Mouse (Mus musculus): Measurements from ENCODE around the gene Vmn2r88. TPM values are rescaled to one million over a fixed set of nuclear protein-coding genes. Genes with fewer than 3 reads are reported as not detected.

The Vmn2r88 gene
- not detected in 2 replicates for polyA plus RNA-seq (2015; fragmentation: Nextera tagmentation; extraction: Ambion mirVana)

GRCm38 (mm10) chr14:51410520-51410919, at the start of gene Vmn2r88:
Vmn2r88 (plus strand) TSS chr14:51410820.
- H3K9ac ChIP-seq (ENCODE audit: low read depth, low read length): no peak within 1 kb of the TSS
- no peak within 1 kb of the TSS for H3K4me2 ChIP-seq (ENCODE audit: low read length)
- no peak for TF ChIP-seq CTCF (IDR thresholded peaks at IDR 0.05; ENCODE audit: low read depth)
- H3K9me3 ChIP-seq (replicated peaks; ENCODE audit: low read length): no peaks in the 10 kb centered on the region
- WGBS: 80% methylated on average over 1 of the region's 1 CpGs
- DNase-seq (ENCODE audit: low spot score) (no peak), ATAC-seq (replicated peaks; ENCODE audit: low FRiP score, low read depth) (no peak)
- no peak within 1 kb of the TSS for H3K4me3 ChIP-seq (replicated peaks; ENCODE audit: low read depth, low read length)
- H3K27ac ChIP-seq: no peak within 1 kb of the TSS
- no peaks in the 10 kb centered on the region for H3K27me3 ChIP-seq (ENCODE audit: insufficient read depth, low read length)
- H3K36me3 ChIP-seq (ENCODE audit: insufficient read depth, low read length): no peaks in the 10 kb centered on the region
- no peaks in the 10 kb centered on the region for H3K4me1 ChIP-seq (replicated peaks; ENCODE audit: insufficient read depth, low read length)

GRCm38 (mm10) chr14:51361456-51361855, 49.2 kb upstream of the Vmn2r88 start, which contains the start of gene Gm7247:
Gm7247 (plus strand) TSS chr14:51361756.
- no peak within 1 kb of the TSS for H3K4me3 ChIP-seq (replicated peaks; ENCODE audit: low read depth, low read length)
- H3K4me1 ChIP-seq (replicated peaks; ENCODE audit: insufficient read depth, low read length): no peaks in the 10 kb centered on the region
- H3K9ac ChIP-seq (ENCODE audit: low read depth, low read length): no peak within 1 kb of the TSS
- H3K27me3 ChIP-seq (ENCODE audit: insufficient read depth, low read length): no peaks in the 10 kb centered on the region
- no peaks in the 10 kb centered on the region for H3K36me3 ChIP-seq (ENCODE audit: insufficient read depth, low read length)
- no peaks in the 10 kb centered on the region for H3K9me3 ChIP-seq (replicated peaks; ENCODE audit: low read length)
- no peak within 1 kb of the TSS for H3K27ac ChIP-seq
- 93% methylated on average over 1 of the region's 1 CpGs for WGBS
- no peak within 1 kb of the TSS for H3K4me2 ChIP-seq (ENCODE audit: low read length)
- ATAC-seq (replicated peaks; ENCODE audit: low FRiP score, low read depth) (no peak), DNase-seq (ENCODE audit: low spot score) (no peak)
- no peak for TF ChIP-seq CTCF (IDR thresholded peaks at IDR 0.05; ENCODE audit: low read depth)

- Histone ChIP-seq H3K4me1 (replicated peaks; ENCODE audit: insufficient read depth, low read length) (no peaks in the 10 kb centered on the region), H3K4me3 (replicated peaks; ENCODE audit: low read depth, low read length) (no peak overlapping the region), H3K27ac (no peak overlapping the region), H3K36me3 (ENCODE audit: insufficient read depth, low read length) (no peaks in the 10 kb centered on the region), H3K9ac (ENCODE audit: low read depth, low read length) (no peak overlapping the region), H3K4me2 (ENCODE audit: low read length) (no peak overlapping the region), H3K9me3 (replicated peaks; ENCODE audit: low read length) (no peaks in the 10 kb centered on the region), H3K27me3 (ENCODE audit: insufficient read depth, low read length) (no peaks in the 10 kb centered on the region)
- 94% methylated on average over 20 of the region's 20 CpGs for WGBS
- ATAC-seq (replicated peaks; ENCODE audit: low FRiP score, low read depth): no peak; the same call in 1 of the 2 replicates
- no peak for TF ChIP-seq CTCF (IDR thresholded peaks at IDR 0.05; ENCODE audit: low read depth)
- DNase-seq (ENCODE audit: low spot score): no peak
Observed at GRCm38 (mm10) chr14:51382805-51383204, 27.8 kb upstream of the Vmn2r88 start.

- Histone ChIP-seq H3K4me3 (replicated peaks; ENCODE audit: low read depth, low read length) (no peak overlapping the region), H3K4me1 (replicated peaks; ENCODE audit: insufficient read depth, low read length) (no peaks in the 10 kb centered on the region), H3K4me2 (ENCODE audit: low read length) (no peak overlapping the region), H3K9me3 (replicated peaks; ENCODE audit: low read length) (no peaks in the 10 kb centered on the region), H3K36me3 (ENCODE audit: insufficient read depth, low read length) (no peaks in the 10 kb centered on the region), H3K27me3 (ENCODE audit: insufficient read depth, low read length) (no peaks in the 10 kb centered on the region), H3K9ac (ENCODE audit: low read depth, low read length) (no peak overlapping the region), H3K27ac (no peak overlapping the region)
- no peak for DNase-seq (ENCODE audit: low spot score)
- WGBS: 95% methylated on average over 10 of the region's 10 CpGs
- peak; percentile 23; the same call in 1 of the 2 replicates for ATAC-seq (replicated peaks; ENCODE audit: low FRiP score, low read depth)
- no peak for TF ChIP-seq CTCF (IDR thresholded peaks at IDR 0.05; ENCODE audit: low read depth)
Observed at GRCm38 (mm10) chr14:51384351-51384750, 26.3 kb upstream of the Vmn2r88 start.

GRCm38 (mm10) chr14:51385741-51386140, 24.9 kb upstream of the Vmn2r88 start:
- H3K36me3 ChIP-seq (ENCODE audit: insufficient read depth, low read length): no peaks in the 10 kb centered on the region
- no peak for TF ChIP-seq CTCF (IDR thresholded peaks at IDR 0.05; ENCODE audit: low read depth)
- DNase-seq (ENCODE audit: low spot score) (no peak), ATAC-seq (replicated peaks; ENCODE audit: low FRiP score, low read depth) (peak; percentile 61; the same call in 1 of the 2 replicates)
- H3K4me2 ChIP-seq (ENCODE audit: low read length): no peak overlapping the region
- no peaks in the 10 kb centered on the region for H3K27me3 ChIP-seq (ENCODE audit: insufficient read depth, low read length)
- H3K27ac ChIP-seq: no peak overlapping the region
- 94% methylated on average over 4 of the region's 4 CpGs for WGBS
- no peak overlapping the region for H3K9ac ChIP-seq (ENCODE audit: low read depth, low read length)
- H3K4me3 ChIP-seq (replicated peaks; ENCODE audit: low read depth, low read length): no peak overlapping the region
- no peaks in the 10 kb centered on the region for H3K4me1 ChIP-seq (replicated peaks; ENCODE audit: insufficient read depth, low read length)
- H3K9me3 ChIP-seq (replicated peaks; ENCODE audit: low read length): no peaks in the 10 kb centered on the region

- no peak for TF ChIP-seq CTCF (IDR thresholded peaks at IDR 0.05; ENCODE audit: low read depth)
- Histone ChIP-seq H3K27ac (no peak overlapping the region), H3K9me3 (replicated peaks; ENCODE audit: low read length) (no peaks in the 10 kb centered on the region), H3K36me3 (ENCODE audit: insufficient read depth, low read length) (no peaks in the 10 kb centered on the region), H3K27me3 (ENCODE audit: insufficient read depth, low read length) (no peaks in the 10 kb centered on the region), H3K4me3 (replicated peaks; ENCODE audit: low read depth, low read length) (no peak overlapping the region), H3K9ac (ENCODE audit: low read depth, low read length) (no peak overlapping the region), H3K4me2 (ENCODE audit: low read length) (no peak overlapping the region), H3K4me1 (replicated peaks; ENCODE audit: insufficient read depth, low read length) (no peaks in the 10 kb centered on the region)
- WGBS: 96% methylated on average over 8 of the region's 8 CpGs
- DNase-seq (ENCODE audit: low spot score) (no peak), ATAC-seq (replicated peaks; ENCODE audit: low FRiP score, low read depth) (no peak)
Observed at GRCm38 (mm10) chr14:51387768-51388167, 22.9 kb upstream of the Vmn2r88 start.

- Histone ChIP-seq H3K27me3 (ENCODE audit: insufficient read depth, low read length) (no peaks in the 10 kb centered on the region), H3K9me3 (replicated peaks; ENCODE audit: low read length) (no peaks in the 10 kb centered on the region), H3K27ac (no peak overlapping the region), H3K9ac (ENCODE audit: low read depth, low read length) (no peak overlapping the region), H3K4me2 (ENCODE audit: low read length) (no peak overlapping the region), H3K4me3 (replicated peaks; ENCODE audit: low read depth, low read length) (no peak overlapping the region), H3K36me3 (ENCODE audit: insufficient read depth, low read length) (no peaks in the 10 kb centered on the region), H3K4me1 (replicated peaks; ENCODE audit: insufficient read depth, low read length) (no peaks in the 10 kb centered on the region)
- DNase-seq (ENCODE audit: low spot score): no peak
- 0 out of 2 replicates have a peak, but pooled peaks have one; percentile 25 for ATAC-seq (replicated peaks; ENCODE audit: low FRiP score, low read depth)
- 93% methylated on average over 9 of the region's 9 CpGs for WGBS
- TF ChIP-seq CTCF (IDR thresholded peaks at IDR 0.05; ENCODE audit: low read depth): no peak
Observed at GRCm38 (mm10) chr14:51388222-51388621, 22.4 kb upstream of the Vmn2r88 start.
